Mouse (Mus musculus) regulatory T cell (primary cell): ENCODE data around the gene Cwc22.

Experiments used
- in situ Hi-C: fragments of 300-600 bp; cut with MboI, MseI; formaldehyde crosslinking; loops from one replicate; pipeline ENCODE4 v1.15.1; 2025; ENCODE audit warnings: high pct_unique_total_duplicates

The Cwc22 gene

GRCm38 (mm10) chr2:77945596-77946485 lies at the start of gene Cwc22:
Gene Cwc22, minus strand, starts transcription at chr2:77946375.
- in situ Hi-C loops, result loop anchor here (10.0 kb wide), 1 partner anchor 1189 kb away; no protein-coding TSS in a partner anchor

GRCm38 (mm10) chr2:77993727-77994401 lies 47.7 kb upstream of the Cwc22 start:
- in situ Hi-C loops, result no loop called here

- in situ Hi-C loops, result no loop called here
These were observed 46.9 kb upstream of the Cwc22 start for GRCm38 (mm10) chr2:77992951-77993604.

- in situ Hi-C loops, result no loop called here
These were observed 44.6 kb upstream of the Cwc22 start for GRCm38 (mm10) chr2:77990820-77991219.

GRCm38 (mm10) chr2:77990121-77990520 lies 43.9 kb upstream of the Cwc22 start:
- in situ Hi-C loops, result no loop called here

- in situ Hi-C loops, result loop anchor here (10.0 kb wide), 1 partner anchor 335 kb away; no protein-coding TSS in a partner anchor
These were observed 43.2 kb upstream of the Cwc22 start for GRCm38 (mm10) chr2:77989390-77989789.

- in situ Hi-C loops, result loop anchor here (10.0 kb wide), 1 partner anchor 331 kb away; no protein-coding TSS in a partner anchor
These were observed 40.0 kb upstream of the Cwc22 start for GRCm38 (mm10) chr2:77985991-77986730.

GRCm38 (mm10) chr2:77984209-77984608 lies 38.0 kb upstream of the Cwc22 start:
- in situ Hi-C loops, result loop anchor here (5.0 to 10.0 kb wide), 2 partner anchors 57 to 329 kb away; no protein-coding TSS in a partner anchor

- in situ Hi-C loops, result loop anchor here (5.0 to 10.0 kb wide), 2 partner anchors 55 to 327 kb away; no protein-coding TSS in a partner anchor
These were observed 35.7 kb upstream of the Cwc22 start for GRCm38 (mm10) chr2:77981826-77982225.

GRCm38 (mm10) chr2:77980696-77981095 lies 34.5 kb upstream of the Cwc22 start:
- in situ Hi-C loops, result loop anchor here (5.0 to 10.0 kb wide), 2 partner anchors 53 to 326 kb away; no protein-coding TSS in a partner anchor

- in situ Hi-C loops, result no loop called here
These were observed 33.3 kb upstream of the Cwc22 start for GRCm38 (mm10) chr2:77979519-77979918.

GRCm38 (mm10) chr2:77979081-77979480 lies 32.9 kb upstream of the Cwc22 start:
- in situ Hi-C loops, result no loop called here

GRCm38 (mm10) chr2:77978256-77978655 lies 32.1 kb upstream of the Cwc22 start:
- in situ Hi-C loops, result no loop called here

GRCm38 (mm10) chr2:77976321-77976920 lies 30.2 kb upstream of the Cwc22 start:
- in situ Hi-C loops, result no loop called here

GRCm38 (mm10) chr2:77975606-77976005 lies 29.4 kb upstream of the Cwc22 start:
- in situ Hi-C loops, result no loop called here

- in situ Hi-C loops, result no loop called here
These were observed 28.8 kb upstream of the Cwc22 start for GRCm38 (mm10) chr2:77974986-77975385.

GRCm38 (mm10) chr2:77974366-77974765 lies 28.2 kb upstream of the Cwc22 start:
- in situ Hi-C loops, result no loop called here

GRCm38 (mm10) chr2:77973296-77973695 lies 27.1 kb upstream of the Cwc22 start:
- in situ Hi-C loops, result no loop called here

- in situ Hi-C loops, result no loop called here
These were observed 26.4 kb upstream of the Cwc22 start for GRCm38 (mm10) chr2:77972541-77972940.

GRCm38 (mm10) chr2:77971871-77972270 lies 25.7 kb upstream of the Cwc22 start:
- in situ Hi-C loops, result no loop called here

GRCm38 (mm10) chr2:77971361-77971760 lies 25.2 kb upstream of the Cwc22 start:
- in situ Hi-C loops, result no loop called here
